Mouse (Mus musculus) midbrain, embryonic 13.5 days (tissue): ENCODE measurements around the gene Prcd. TPM values are rescaled to one million over a fixed set of nuclear protein-coding genes. Genes with fewer than 3 reads are reported as not detected.

ENCODE experiments used
- ATAC-seq: fragments of 200-750 bp; cut with Nextera tagmentation; 2 replicates; pipeline ENCODE4 v1.8.0; 2017; ENCODE audit warnings: mild to moderate bottlenecking, moderate TSS enrichment, moderate library complexity
- H3K27ac ChIP-seq: fragments of 300-500 bp; sonication (generic); 2 replicates; pipeline ENCODE4 v1.5.1; 2015; ENCODE audit warnings: inconsistent platforms, mild to moderate bottlenecking, moderate library complexity
- H3K27me3 ChIP-seq: fragments of 300-500 bp; sonication (generic); 2 replicates; pipeline ENCODE4 v1.6.1; 2015; ENCODE audit warnings: mild to moderate bottlenecking, inconsistent platforms
- H3K36me3 ChIP-seq: fragments of 300-500 bp; sonication (generic); 2 replicates; pipeline ENCODE4 v1.6.1; 2015; ENCODE audit warnings: mild to moderate bottlenecking, inconsistent platforms
- H3K4me1 ChIP-seq: fragments of 300-500 bp; sonication (generic); replicated peaks from 2 replicates; pipeline ENCODE4 v1.6.1; 2015; ENCODE audit warnings: inconsistent platforms
- H3K4me2 ChIP-seq: fragments of 300-500 bp; sonication (generic); replicated peaks from 2 replicates; pipeline ENCODE4 v1.6.1; 2015; ENCODE audit warnings: moderate library complexity, mild to moderate bottlenecking, inconsistent platforms
- H3K4me3 ChIP-seq: fragments of 300-500 bp; sonication (generic); replicated peaks from 2 replicates; pipeline ENCODE4 v1.5.1; 2015; ENCODE audit warnings: mild to moderate bottlenecking, inconsistent platforms
- H3K9ac ChIP-seq: fragments of 300-500 bp; sonication (generic); replicated peaks from 2 replicates; pipeline ENCODE4 v1.6.1; 2015; ENCODE audit warnings: mild to moderate bottlenecking, inconsistent platforms
- H3K9me3 ChIP-seq: fragments of 300-500 bp; sonication (generic); 2 replicates; pipeline ENCODE4 v1.6.1; 2016; ENCODE audit warnings: mild to moderate bottlenecking, inconsistent platforms
- WGBS: fragments of 180-500 bp; shearing (Covaris S2); methylation state at CpG from one replicate; pipeline ENCODE4 v1.1.7; 2015; 5-methylcytosine and 5-hydroxymethylcytosine counted together
- polyA plus RNA-seq: library from polyadenylated mRNA; unstranded; fragments of >200 nt; fragmentation: Nextera tagmentation; extraction: Ambion mirVana; gene quantifications from 2 replicates; pipeline ENCODE4 v1.2.1, GENCODE M21; 2015

Prcd gene
- polyA plus RNA-seq, 1 experiment from 2014 or later: 1.2 TPM

GRCm38 (mm10) chr11:116690701-116691575 lies 37.6 kb downstream of the Prcd start:
- WGBS: 40% methylated on average over 18 of the region's 18 CpGs

DNA sequence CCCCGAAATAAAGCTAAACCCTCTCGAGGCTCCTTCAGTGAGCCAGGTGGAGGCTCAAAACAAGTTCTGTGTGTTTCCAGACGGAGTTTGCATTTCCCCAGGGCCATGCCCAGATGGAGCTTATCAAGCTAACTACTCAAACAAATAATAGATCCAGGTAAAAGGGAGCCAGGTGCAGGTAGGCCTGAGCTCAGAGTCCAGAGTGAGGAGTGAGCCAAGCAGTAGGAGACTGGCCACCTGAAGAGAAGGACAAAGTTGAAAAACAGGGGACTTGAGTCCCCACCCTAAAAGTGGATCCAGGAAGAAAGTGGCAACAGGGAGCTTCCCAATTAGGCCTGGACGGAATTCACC lies 40.5 kb downstream of the Prcd start:
- Histone ChIP-seq H3K27me3 (peaks cover 44% of the 10 kb centered on the region), H3K4me2 (peak overlapping the region; percentile 63), H3K36me3 (no peaks in the 10 kb centered on the region), H3K27ac (no peak overlapping the region), H3K4me1 (peaks cover 14% of the 10 kb centered on the region), H3K4me3 (peak overlapping the region; percentile 37), H3K9me3 (no peaks in the 10 kb centered on the region), H3K9ac (no peak overlapping the region; the same call in 1 of the 2 replicates)
- ATAC-seq: no peak
- 32% methylated on average over 4 of the region's 4 CpGs for WGBS

More at GRCm38 (mm10) chr11:116690701-116691575, 37.6 kb downstream of the Prcd start:
- no peak for ATAC-seq
- Histone ChIP-seq H3K9ac (no peak overlapping the region), H3K9me3 (no peaks in the 10 kb centered on the region), H3K27ac (no peak overlapping the region), H3K4me1 (peaks cover 14% of the 10 kb centered on the region), H3K36me3 (peaks cover 2% of the 10 kb centered on the region), H3K4me2 (no peak overlapping the region), H3K4me3 (no peak overlapping the region), H3K27me3 (peaks cover 32% of the 10 kb centered on the region)

DNA sequence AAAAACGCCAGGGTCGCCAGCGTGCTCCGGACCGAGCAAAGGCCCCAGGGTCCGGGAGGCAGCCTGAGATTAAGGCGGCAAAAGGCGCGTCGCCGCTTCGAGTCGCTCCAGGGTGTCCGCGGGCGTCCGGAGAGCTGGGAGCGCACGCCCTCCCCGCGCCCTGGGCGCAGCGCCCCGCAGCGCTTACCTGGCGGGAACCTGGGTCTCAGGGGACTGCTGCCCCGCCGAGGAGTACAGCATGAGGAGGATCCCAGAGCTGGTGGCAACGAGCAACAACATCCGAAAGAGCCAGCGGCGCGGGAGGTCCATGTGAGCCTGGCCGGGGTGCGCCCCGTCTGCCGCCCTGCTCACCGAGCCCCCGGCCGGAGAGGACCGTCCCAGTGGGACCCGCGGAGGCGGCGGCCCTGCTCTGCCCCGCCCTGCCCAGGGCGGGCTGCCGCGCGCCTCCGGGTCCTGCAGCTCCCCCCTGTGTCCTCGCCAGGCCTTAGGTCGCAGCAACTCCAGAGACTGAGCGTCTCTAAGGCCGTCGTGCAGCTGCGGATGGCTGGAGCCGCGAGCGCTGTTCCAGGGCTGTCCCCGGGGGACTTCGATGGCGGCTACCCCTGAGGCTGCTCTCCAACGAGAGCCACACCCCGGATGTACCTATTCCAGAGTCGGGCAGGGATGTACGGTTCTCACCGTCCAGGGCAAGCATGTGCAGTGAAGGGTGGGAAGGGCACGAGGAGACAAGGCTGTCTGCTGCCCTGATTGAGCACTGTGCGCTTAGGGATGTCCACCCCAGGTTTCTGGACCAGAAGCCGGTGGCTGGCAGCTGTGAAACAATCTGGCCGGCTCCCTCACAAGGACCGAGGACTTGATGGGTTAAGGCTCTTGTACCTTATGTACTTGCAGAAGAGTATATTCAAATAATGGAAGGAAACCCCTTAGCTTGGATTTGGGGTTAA lies 41.2 kb downstream of the Prcd start:
- 2% methylated on average over 71 of the region's 73 CpGs for WGBS
- peak overlapping the region; percentile 62 for H3K9ac ChIP-seq
- H3K4me2 ChIP-seq: peak overlapping the region; percentile 63
- peaks cover 14% of the 10 kb centered on the region for H3K4me1 ChIP-seq
- H3K27ac ChIP-seq: no peak overlapping the region
- H3K9me3 ChIP-seq: no peaks in the 10 kb centered on the region
- no peaks in the 10 kb centered on the region for H3K36me3 ChIP-seq
- peak overlapping the region; percentile 37 for H3K4me3 ChIP-seq
- H3K27me3 ChIP-seq: peaks cover 44% of the 10 kb centered on the region
- ATAC-seq: peak; percentile 65

GRCm38 (mm10) chr11:116695194-116695880 lies 42.0 kb downstream of the Prcd start:
- Histone ChIP-seq H3K9ac (no peak overlapping the region), H3K27me3 (peaks cover 44% of the 10 kb centered on the region), H3K36me3 (no peaks in the 10 kb centered on the region), H3K27ac (no peak overlapping the region), H3K9me3 (no peaks in the 10 kb centered on the region), H3K4me2 (no peak overlapping the region), H3K4me1 (peaks cover 14% of the 10 kb centered on the region), H3K4me3 (no peak overlapping the region)
- ATAC-seq: no peak
- 22% methylated on average over 23 of the region's 23 CpGs for WGBS

DNA sequence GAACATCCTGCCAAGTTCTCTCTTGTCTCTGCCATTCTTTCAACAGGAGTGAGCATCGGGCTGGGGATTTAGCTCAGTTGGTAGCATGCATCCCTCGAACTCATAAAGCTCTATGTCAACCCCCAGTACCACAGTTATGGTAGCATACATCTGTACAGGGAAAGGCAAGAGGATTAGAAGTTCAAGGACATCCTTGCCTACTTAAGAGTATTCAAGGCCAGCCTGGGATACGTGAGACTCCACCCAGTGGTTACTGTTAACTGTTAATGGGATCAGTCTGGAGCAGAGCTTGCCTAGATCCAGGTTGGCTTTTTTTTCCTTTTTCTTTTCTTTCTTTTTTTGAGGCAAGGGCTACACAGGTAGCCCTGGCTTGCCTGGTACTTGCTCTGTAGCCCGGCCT lies 43.1 kb downstream of the Prcd start:
- no peaks in the 10 kb centered on the region for H3K9me3 ChIP-seq
- H3K27ac ChIP-seq: no peak overlapping the region
- H3K4me3 ChIP-seq: no peak overlapping the region
- no peak overlapping the region for H3K4me2 ChIP-seq
- no peak for ATAC-seq
- no peak overlapping the region for H3K9ac ChIP-seq
- peaks cover 14% of the 10 kb centered on the region for H3K4me1 ChIP-seq
- H3K27me3 ChIP-seq: peaks cover 44% of the 10 kb centered on the region
- 80% methylated on average over 4 of the region's 4 CpGs for WGBS
- H3K36me3 ChIP-seq: no peaks in the 10 kb centered on the region

- 76% methylated on average over 9 of the region's 9 CpGs for WGBS
- H3K9me3 ChIP-seq: no peaks in the 10 kb centered on the region
- no peak overlapping the region for H3K27ac ChIP-seq
- ATAC-seq: no peak
- no peaks in the 10 kb centered on the region for H3K36me3 ChIP-seq
- H3K4me3 ChIP-seq: no peak overlapping the region
- H3K4me2 ChIP-seq: no peak overlapping the region
- no peak overlapping the region for H3K9ac ChIP-seq
- peaks cover 14% of the 10 kb centered on the region for H3K4me1 ChIP-seq
- peaks cover 43% of the 10 kb centered on the region for H3K27me3 ChIP-seq
Measured at GRCm38 (mm10) chr11:116697521-116697920, 44.2 kb downstream of the Prcd start.

DNA sequence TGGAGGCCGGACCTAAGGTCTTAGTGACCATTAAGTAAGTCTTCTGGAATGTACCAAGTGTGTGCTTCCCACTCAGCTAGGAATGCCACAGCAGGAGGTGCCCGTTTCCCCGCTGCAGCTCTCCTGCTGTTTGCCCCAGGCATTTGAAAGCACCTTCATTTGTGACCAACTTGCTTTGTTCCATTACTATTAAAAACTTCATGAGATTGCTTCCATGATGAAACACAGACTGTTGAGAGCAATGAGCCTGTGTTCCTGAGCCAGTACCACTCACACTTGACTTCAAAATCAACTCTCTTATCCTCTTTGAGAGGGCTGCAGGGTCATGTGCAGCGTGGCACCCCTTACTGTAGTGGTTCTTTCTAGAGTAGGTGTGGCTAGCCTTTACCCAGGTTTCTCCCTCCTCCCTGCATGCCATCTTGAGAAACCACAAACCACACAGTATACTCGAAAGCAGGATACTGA lies 48.1 kb downstream of the Prcd start:
- Histone ChIP-seq H3K27me3 (peaks cover 7% of the 10 kb centered on the region), H3K9me3 (no peaks in the 10 kb centered on the region), H3K9ac (no peak overlapping the region), H3K4me1 (no peaks in the 10 kb centered on the region), H3K4me3 (no peak overlapping the region), H3K27ac (no peak overlapping the region), H3K4me2 (no peak overlapping the region), H3K36me3 (no peaks in the 10 kb centered on the region)
- WGBS: 53% methylated on average over 5 of the region's 5 CpGs
- no peak for ATAC-seq

- 88% methylated on average over 8 of the region's 8 CpGs for WGBS
- H3K27me3 ChIP-seq: no peaks in the 10 kb centered on the region
- H3K9me3 ChIP-seq: peaks cover 2% of the 10 kb centered on the region; the same call in 1 of the 2 replicates
- no peak for ATAC-seq
- no peak overlapping the region for H3K27ac ChIP-seq
- H3K9ac ChIP-seq: no peak overlapping the region
- no peak overlapping the region for H3K4me2 ChIP-seq
- H3K36me3 ChIP-seq: no peaks in the 10 kb centered on the region
- H3K4me1 ChIP-seq: no peaks in the 10 kb centered on the region
- no peak overlapping the region for H3K4me3 ChIP-seq
Measured at GRCm38 (mm10) chr11:116704336-116705035, 51.2 kb downstream of the Prcd start.

DNA sequence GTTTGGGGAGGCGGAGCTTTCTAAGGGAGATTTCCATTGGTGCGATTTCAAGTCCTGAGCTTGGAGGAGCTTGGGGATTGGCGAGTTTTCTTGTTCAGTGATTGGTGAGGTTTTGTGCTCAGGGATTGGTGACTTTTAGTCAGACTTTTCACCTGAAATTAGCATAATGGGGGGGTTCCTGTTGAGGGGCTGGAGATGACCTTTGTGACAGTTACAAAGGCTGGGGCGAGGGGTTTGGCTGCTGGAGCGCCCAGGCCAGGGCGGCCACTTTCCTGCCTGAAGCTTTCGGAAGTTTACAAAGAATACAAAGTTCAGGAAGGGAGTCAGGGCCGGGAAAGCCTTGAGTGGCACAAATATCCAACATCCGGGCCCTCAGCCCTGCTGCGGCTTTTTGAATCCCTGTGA lies 51.9 kb downstream of the Prcd start:
- H3K27ac ChIP-seq: no peak overlapping the region
- H3K36me3 ChIP-seq: no peaks in the 10 kb centered on the region
- 91% methylated on average over 10 of the region's 10 CpGs for WGBS
- no peak overlapping the region for H3K9ac ChIP-seq
- no peak overlapping the region for H3K4me3 ChIP-seq
- no peak overlapping the region for H3K4me2 ChIP-seq
- no peaks in the 10 kb centered on the region for H3K27me3 ChIP-seq
- no peak for ATAC-seq
- H3K4me1 ChIP-seq: peaks cover 2% of the 10 kb centered on the region; the same call in 1 of the 2 replicates
- peaks cover 2% of the 10 kb centered on the region; the same call in 1 of the 2 replicates for H3K9me3 ChIP-seq

- no peak overlapping the region for H3K4me3 ChIP-seq
- no peak overlapping the region for H3K27ac ChIP-seq
- no peak for ATAC-seq
- H3K4me1 ChIP-seq: peaks cover 4% of the 10 kb centered on the region; the same call in 1 of the 2 replicates
- H3K36me3 ChIP-seq: no peaks in the 10 kb centered on the region
- H3K4me2 ChIP-seq: no peak overlapping the region
- peaks cover 2% of the 10 kb centered on the region; the same call in 1 of the 2 replicates for H3K9me3 ChIP-seq
- no peaks in the 10 kb centered on the region for H3K27me3 ChIP-seq
- WGBS: 71% methylated on average over 7 of the region's 7 CpGs
- H3K9ac ChIP-seq: no peak overlapping the region
Measured at GRCm38 (mm10) chr11:116706363-116706762, 53.0 kb downstream of the Prcd start.

GRCm38 (mm10) chr11:116710171-116710570 lies 56.8 kb downstream of the Prcd start:
- H3K36me3 ChIP-seq: no peaks in the 10 kb centered on the region
- H3K9me3 ChIP-seq: peaks cover 2% of the 10 kb centered on the region; the same call in 1 of the 2 replicates
- no peak overlapping the region for H3K27ac ChIP-seq
- H3K4me2 ChIP-seq: no peak overlapping the region
- no peak overlapping the region for H3K9ac ChIP-seq
- 52% methylated on average over 10 of the region's 10 CpGs for WGBS
- no peak overlapping the region for H3K4me3 ChIP-seq
- no peak for ATAC-seq
- H3K27me3 ChIP-seq: no peaks in the 10 kb centered on the region
- peaks cover 4% of the 10 kb centered on the region; the same call in 1 of the 2 replicates for H3K4me1 ChIP-seq
